Mouse (Mus musculus) MEL (cell line): ENCODE measurements around the gene Akp3.

Experiments used
- BHLHE40 ChIP-seq: IDR thresholded peaks from 2 replicates; pipeline ENCODE4 v1.6.1; 2012; ENCODE audit warnings: low read depth, mild to moderate bottlenecking, inconsistent platforms, low read length, improper control_type of control experiment, borderline replicate concordance
- CHD2 ChIP-seq: IDR thresholded peaks from 2 replicates; pipeline ENCODE4 v1.6.1; 2011; ENCODE audit warnings: low read length, improper control_type of control experiment
- CTCF ChIP-seq, 3 experiments: IDR thresholded peaks in 2 of 3; conservative IDR thresholded peaks in 1 of 3; 2 replicates each; pipeline ENCODE4 v1.5.1; 2011 to 2012; ENCODE audit warnings: low read length in 3 of 3, low read depth in 2 of 3, mild to moderate bottlenecking in 2 of 3, improper control_type of control experiment in 1 of 3, inconsistent platforms in 1 of 3, mixed read lengths in 1 of 3, moderate library complexity in 1 of 3; ENCODE audit not compliant: control insufficient read depth in 1 of 3, insufficient read depth in 1 of 3, poor library complexity in 1 of 3, severe bottlenecking in 1 of 3
- GABPA ChIP-seq: IDR thresholded peaks from 2 replicates; pipeline ENCODE4 v1.6.1; 2012; ENCODE audit warnings: low read depth, mild to moderate bottlenecking, inconsistent platforms, low read length, improper control_type of control experiment, moderate library complexity
- MAFK ChIP-seq: IDR thresholded peaks from 2 replicates; pipeline ENCODE4 v1.6.1; 2011; ENCODE audit warnings: low read depth, mild to moderate bottlenecking, low read length, improper control_type of control experiment, borderline replicate concordance
- MEF2A ChIP-seq: IDR thresholded peaks from 2 replicates; pipeline ENCODE4 v1.6.1; 2014; ENCODE audit warnings: low read depth, mild to moderate bottlenecking, inconsistent platforms, low read length, improper control_type of control experiment; ENCODE audit not compliant: poor library complexity, insufficient replicate concordance, severe bottlenecking; ENCODE audit errors: extremely low read depth
- NRF1 ChIP-seq: IDR thresholded peaks from 2 replicates; pipeline ENCODE4 v1.6.1; 2014; ENCODE audit warnings: low read depth, mild to moderate bottlenecking, inconsistent platforms, low read length, improper control_type of control experiment, moderate library complexity; ENCODE audit not compliant: poor library complexity, insufficient read depth, severe bottlenecking
- POLR2AphosphoS5 ChIP-seq: IDR thresholded peaks from 2 replicates; pipeline ENCODE4 v1.6.1; 2012; ENCODE audit warnings: low read depth, borderline replicate concordance, mild to moderate bottlenecking, inconsistent platforms, low read length, moderate library complexity, mixed read lengths
- UBTF ChIP-seq: IDR thresholded peaks from 2 replicates; pipeline ENCODE4 v1.6.1; 2012; ENCODE audit warnings: low read depth, mild to moderate bottlenecking, inconsistent platforms, low read length, improper control_type of control experiment, moderate library complexity, borderline replicate concordance; ENCODE audit not compliant: insufficient read depth
- USF1 ChIP-seq: IDR thresholded peaks from 2 replicates; pipeline ENCODE4 v1.6.1; 2014; ENCODE audit warnings: low read depth, mild to moderate bottlenecking, inconsistent platforms, low read length, improper control_type of control experiment, moderate library complexity
- USF2 ChIP-seq, 2 experiments: IDR thresholded peaks; 2 replicates each; pipeline ENCODE4 v1.6.1; 2011 to 2012; ENCODE audit warnings: improper control_type of control experiment in 2 of 2, low read length in 2 of 2, borderline replicate concordance in 1 of 2, inconsistent platforms in 1 of 2, low read depth in 1 of 2, mild to moderate bottlenecking in 1 of 2; ENCODE audit not compliant: insufficient read depth in 1 of 2
- ZC3H11A ChIP-seq: IDR thresholded peaks from 2 replicates; pipeline ENCODE4 v1.6.1; 2012; ENCODE audit warnings: low read depth, mild to moderate bottlenecking, inconsistent platforms, low read length, improper control_type of control experiment

- TF ChIP-seq ZC3H11A, result no peak
- TF ChIP-seq CTCF (IDR thresholded peaks at IDR 0.05 in 2 of 3, conservative IDR thresholded peaks at IDR 0.05 in 1 of 3; ENCODE audit: control insufficient read depth in 1 of 3, insufficient read depth in 1 of 3, low read depth in 2 of 3, low read length in 3 of 3, poor library complexity in 1 of 3, severe bottlenecking in 1 of 3), result peak; percentile 50 to 95 (median 68); a peak in 5 of 6 replicates
- no peak for TF ChIP-seq USF1
- no peak for TF ChIP-seq UBTF
- no peak for TF ChIP-seq GABPA
- TF ChIP-seq USF2 (IDR thresholded peaks at IDR 0.05; ENCODE audit: borderline replicate concordance in 1 of 2, insufficient read depth in 1 of 2, low read depth in 1 of 2, low read length in 2 of 2), result no peak
- no peak for TF ChIP-seq MEF2A
- TF ChIP-seq NRF1, result no peak
- no peak for TF ChIP-seq POLR2AphosphoS5
- TF ChIP-seq CHD2, result no peak
- TF ChIP-seq MAFK, result no peak
- TF ChIP-seq BHLHE40, result no peak
Observed at GRCm38 (mm10) chr1:87098358-87098975, 26.3 kb upstream of the Akp3 start.
